Mouse (Mus musculus): Measurements from ENCODE around the gene Scube3. TPM values are rescaled to one million over a fixed set of nuclear protein-coding genes. Genes with fewer than 3 reads are reported as not detected.
"Not testable (repeated sequence)": the region's sequence is repeated elsewhere in the genome, so short reads cannot be mapped to it uniquely, and the experiment has no call there.

Scube3 gene
- total RNA-seq, 4 experiments from 2014 or later: 1.1 to 1.3 (median 1.2) TPM

DNA sequence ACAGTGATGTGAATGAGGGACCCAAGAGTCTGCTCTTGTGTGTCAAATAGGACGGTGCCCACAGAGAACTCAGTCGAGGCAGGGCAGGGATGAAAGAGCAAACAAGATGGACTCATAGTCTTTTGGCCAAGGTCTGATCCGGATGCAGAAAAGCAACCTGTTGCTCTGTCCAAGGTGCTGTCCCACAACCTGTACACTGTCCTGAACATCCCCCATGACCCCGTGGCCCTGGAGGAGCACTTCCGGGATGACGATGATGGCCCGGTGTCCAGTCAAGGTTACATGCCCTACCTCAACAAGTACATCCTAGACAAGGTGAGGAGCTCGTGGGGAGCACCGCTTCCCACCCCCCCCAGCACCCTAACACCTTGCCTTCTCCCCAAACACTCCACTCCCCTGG lies 74.8 kb downstream of the Scube3 start:
- no peak for DNase-seq (ENCODE audit: low spot score in 2 of 2)

DNA sequence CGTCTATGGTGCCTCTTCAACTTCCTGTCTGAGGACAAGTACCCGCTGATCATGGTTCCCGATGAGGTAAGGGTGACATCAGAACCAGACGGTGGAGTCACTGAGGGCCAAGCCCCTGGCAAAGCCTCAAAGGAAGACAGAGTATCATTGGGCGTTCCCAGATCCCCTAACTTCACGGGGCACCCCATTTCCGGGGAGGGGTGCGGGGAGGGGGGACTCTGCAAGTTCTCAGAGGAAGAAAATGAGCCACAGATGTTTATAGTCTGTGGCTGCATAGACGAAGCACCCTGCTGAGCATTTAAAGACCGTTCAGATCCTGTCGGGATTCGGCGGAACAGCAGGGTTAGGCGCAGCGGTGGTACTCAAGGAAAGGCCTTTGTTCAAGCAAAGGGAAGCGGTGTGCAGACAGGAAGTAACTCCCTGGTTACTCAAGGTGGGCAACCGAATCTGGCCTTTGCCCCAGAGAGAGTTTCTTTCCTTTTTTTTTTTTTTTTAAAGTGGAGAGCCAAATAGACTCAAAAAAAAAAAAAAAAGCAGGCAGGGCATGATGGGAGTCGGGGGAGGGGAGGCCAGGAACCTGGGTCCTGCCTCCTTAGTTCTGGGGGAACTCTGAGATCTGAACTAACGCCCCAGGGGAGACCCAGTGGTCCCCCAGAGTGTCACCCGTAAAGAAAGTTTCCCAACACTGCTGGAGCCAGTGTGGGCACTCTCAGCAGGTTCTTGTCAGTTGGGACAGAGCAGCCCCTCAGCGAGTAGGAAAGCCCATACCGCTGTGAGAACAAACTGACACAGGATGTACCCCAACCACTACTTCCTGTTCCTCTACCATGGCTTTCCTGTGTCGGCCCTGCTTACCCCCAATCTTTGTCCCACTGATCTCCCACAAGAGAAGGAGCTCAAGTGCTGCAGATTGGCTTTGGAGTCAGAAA lies 76.0 kb downstream of the Scube3 start:
- no peak for DNase-seq (ENCODE audit: low spot score in 2 of 2)

DNA sequence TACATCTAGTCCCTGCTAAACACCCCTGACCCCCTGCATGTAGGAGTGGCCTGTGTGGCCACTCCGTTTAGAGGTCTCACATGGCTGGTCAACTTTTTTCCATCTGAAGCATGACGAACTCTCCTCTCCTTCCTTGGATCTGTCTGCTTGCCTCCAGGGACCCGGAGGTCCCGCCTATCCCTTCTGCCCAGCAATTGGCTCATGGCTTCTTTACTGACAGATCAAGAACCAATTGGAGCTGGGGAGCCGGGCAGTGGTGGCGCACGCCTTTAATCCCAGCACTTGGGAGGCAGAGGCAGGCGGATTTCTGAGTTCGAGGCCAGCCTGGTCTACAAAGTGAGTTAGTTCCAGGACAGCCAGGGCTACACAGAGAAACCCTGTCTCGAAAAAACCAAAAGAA lies 80.5 kb downstream of the Scube3 start:
- not testable (repeated sequence) for DNase-seq (ENCODE audit: low spot score in 2 of 2)

DNA sequence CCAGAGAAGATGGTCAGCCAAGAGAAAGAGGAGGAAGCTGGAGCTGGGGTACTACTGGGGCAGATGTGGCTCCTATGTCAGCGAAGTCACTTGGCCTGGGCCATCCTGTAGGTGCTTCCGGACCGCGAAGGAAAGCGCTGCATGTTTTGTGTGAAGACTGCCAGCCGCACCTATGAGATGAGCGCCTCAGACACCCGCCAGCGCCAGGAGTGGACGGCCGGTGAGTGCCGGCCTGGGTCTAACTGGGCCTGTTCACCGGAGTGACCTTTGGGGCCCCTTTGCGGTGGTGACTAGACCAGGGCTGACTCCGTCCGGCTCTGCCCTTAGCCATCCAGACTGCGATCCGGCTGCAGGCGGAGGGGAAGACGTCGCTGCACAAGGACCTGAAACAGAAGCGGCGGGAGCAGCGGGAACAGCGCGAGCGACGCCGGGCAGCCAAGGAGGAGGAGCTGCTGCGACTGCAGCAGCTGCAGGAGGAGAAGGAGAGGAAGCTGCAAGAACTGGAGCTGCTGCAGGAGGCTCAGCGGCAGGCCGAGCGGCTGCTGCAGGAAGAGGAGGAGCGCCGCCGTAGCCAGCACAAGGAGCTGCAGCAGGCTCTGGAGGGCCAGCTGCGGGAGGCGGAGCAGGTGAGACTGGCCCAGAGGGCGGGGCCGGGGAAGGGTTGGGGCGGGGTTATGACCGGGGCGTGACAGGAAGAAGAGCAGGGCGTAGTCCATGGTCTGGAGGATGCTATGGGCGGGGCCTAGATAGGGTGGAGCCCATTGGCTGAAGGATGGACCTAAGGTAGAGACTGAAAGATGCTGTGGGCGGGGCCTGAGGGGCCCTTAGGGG lies 81.8 kb downstream of the Scube3 start:
- DNase-seq (ENCODE audit: low spot score in 2 of 2): peak; percentile 78 to 82

Other genes with a start within 250 kb of the Scube3 start
- gene Anks1, start 232.8 kb upstream of the Scube3 start, total RNA-seq (2022): 10 to 100 TPM; 40.2 to 47.4 (median 41.6) TPM
- 10 to 100 TPM; 33.2 to 40.6 (median 37.4) TPM for gene Taf11, start 232.3 kb upstream of the Scube3 start, total RNA-seq (2022)
- 1 to 10 TPM in 1 of 4 experiments, under 1 TPM in 3; 0.97 to 2.2 (median 0.99) TPM for gene Tcp11, start 61.5 kb upstream of the Scube3 start, total RNA-seq (2022)
- gene Zfp523, start 35.0 kb downstream of the Scube3 start, total RNA-seq (2022): 100 to 1,000 TPM in 2 of 4 experiments, 10 to 100 TPM in 2; 91.9 to 107 (median 101) TPM
- gene Def6, start 65.6 kb downstream of the Scube3 start, total RNA-seq (2022): 1 to 10 TPM; 2.9 to 6.5 (median 3.5) TPM
- gene Ppard, start 90.6 kb downstream of the Scube3 start, total RNA-seq (2022): 10 to 100 TPM; 24.5 to 27.5 (median 26.7) TPM
- 10 to 100 TPM; 31.8 to 42.1 (median 34.9) TPM for gene Fance, start 171.4 kb downstream of the Scube3 start, total RNA-seq (2022)
- gene Rpl10a, start 186.3 kb downstream of the Scube3 start, total RNA-seq (2022): 100 to 1,000 TPM; 309 to 406 (median 361) TPM
- 1 to 10 TPM; 2.6 to 6.5 (median 4.6) TPM for gene Tead3, start 208.7 kb downstream of the Scube3 start, total RNA-seq (2022)
- 1 to 10 TPM in 1 of 4 experiments, not detected in 3; 1.2 TPM for gene Tulp1, start 223.1 kb downstream of the Scube3 start, total RNA-seq (2022)

Data from layer of hippocampus, adult 8-10 months (tissue).